Mouse (Mus musculus): ENCODE results near the gene Xiap. TPM values are rescaled to one million over a fixed set of nuclear protein-coding genes. Genes with fewer than 3 reads are reported as not detected.

Xiap gene
- polyA plus RNA-seq, 1 experiment: 46.3 TPM

DNA sequence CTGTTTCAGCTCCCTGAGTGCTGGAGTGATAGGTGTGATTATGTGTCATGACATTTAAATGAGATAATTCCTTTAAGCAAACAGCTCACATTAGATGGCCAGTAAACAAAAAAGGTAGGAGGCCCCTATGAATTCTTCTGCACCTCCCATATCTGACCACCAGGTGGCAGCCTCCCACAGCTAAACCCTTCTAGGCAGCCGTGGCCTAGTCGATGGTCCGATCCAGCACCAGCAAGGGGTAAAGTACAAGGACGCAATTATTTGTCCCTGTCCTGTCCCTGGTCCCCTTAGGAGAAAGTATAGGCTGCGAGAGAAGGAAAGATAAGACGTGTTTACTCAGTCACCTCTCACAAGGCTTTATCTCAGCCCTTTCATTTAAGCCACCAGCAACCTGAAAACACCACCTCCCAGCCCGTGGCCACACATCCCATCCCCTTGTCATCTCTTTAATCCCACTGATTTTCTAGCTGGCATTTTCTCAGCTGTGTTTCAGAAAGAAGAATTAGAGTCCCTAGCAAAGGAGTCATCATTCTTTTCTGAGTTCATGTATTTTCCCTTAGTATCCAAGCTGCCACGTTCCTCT lies 26.3 kb upstream of the Xiap start:
- no peaks in the 10 kb centered on the region for H3K27me3 ChIP-seq (ENCODE audit: control insufficient read depth, insufficient read depth, low read length)
- H3K27ac ChIP-seq (ENCODE audit: insufficient read depth, low read length): no peak overlapping the region
- H3K4me1 ChIP-seq (ENCODE audit: control insufficient read depth, insufficient read depth, low read length): no peaks in the 10 kb centered on the region
- WGBS: 23% methylated on average over 8 of the region's 8 CpGs
- no peak overlapping the region for H3K4me3 ChIP-seq (replicated peaks; ENCODE audit: insufficient read depth, low read depth, low read length)
- peak; percentile 58 to 79 for DNase-seq
- TF ChIP-seq POLR2A (IDR thresholded peaks at IDR 0.05; ENCODE audit: borderline replicate concordance, insufficient read depth, low read length): no peak
- peak; percentile 73 for TF ChIP-seq CTCF (IDR thresholded peaks at IDR 0.05; ENCODE audit: borderline replicate concordance, insufficient read depth, low read depth, low read length)

- 75% methylated on average over 7 of the region's 7 CpGs for whole genome bisulfite sequencing
- Histone ChIP-seq H3K4me3 (replicated peaks; ENCODE audit: insufficient read depth, low read depth, low read length) (no peak overlapping the region), H3K4me1 (ENCODE audit: control insufficient read depth, insufficient read depth, low read length) (no peaks in the 10 kb centered on the region), H3K27ac (ENCODE audit: insufficient read depth, low read length) (no peak overlapping the region), H3K27me3 (ENCODE audit: control insufficient read depth, insufficient read depth, low read length) (no peaks in the 10 kb centered on the region)
- no peak for TF ChIP-seq POLR2A (IDR thresholded peaks at IDR 0.05; ENCODE audit: borderline replicate concordance, insufficient read depth, low read length)
- TF ChIP-seq CTCF (IDR thresholded peaks at IDR 0.05; ENCODE audit: borderline replicate concordance, insufficient read depth, low read depth, low read length): no peak
- DNase-seq: no peak
These were observed 25.6 kb upstream of the Xiap start for GRCm38 (mm10) chrX:42033911-42034310.

GRCm38 (mm10) chrX:42039481-42039880 lies 20.0 kb upstream of the Xiap start:
- no peaks in the 10 kb centered on the region for H3K27me3 ChIP-seq (ENCODE audit: control insufficient read depth, insufficient read depth, low read length)
- no peak overlapping the region for H3K4me3 ChIP-seq (replicated peaks; ENCODE audit: insufficient read depth, low read depth, low read length)
- 69% methylated on average over 4 of the region's 6 CpGs for WGBS
- H3K4me1 ChIP-seq (ENCODE audit: control insufficient read depth, insufficient read depth, low read length): no peaks in the 10 kb centered on the region
- H3K27ac ChIP-seq (ENCODE audit: insufficient read depth, low read length): no peak overlapping the region
- no peak for DNase-seq
- no peak for TF ChIP-seq POLR2A (IDR thresholded peaks at IDR 0.05; ENCODE audit: borderline replicate concordance, insufficient read depth, low read length)
- TF ChIP-seq CTCF (IDR thresholded peaks at IDR 0.05; ENCODE audit: borderline replicate concordance, insufficient read depth, low read depth, low read length): no peak

DNA sequence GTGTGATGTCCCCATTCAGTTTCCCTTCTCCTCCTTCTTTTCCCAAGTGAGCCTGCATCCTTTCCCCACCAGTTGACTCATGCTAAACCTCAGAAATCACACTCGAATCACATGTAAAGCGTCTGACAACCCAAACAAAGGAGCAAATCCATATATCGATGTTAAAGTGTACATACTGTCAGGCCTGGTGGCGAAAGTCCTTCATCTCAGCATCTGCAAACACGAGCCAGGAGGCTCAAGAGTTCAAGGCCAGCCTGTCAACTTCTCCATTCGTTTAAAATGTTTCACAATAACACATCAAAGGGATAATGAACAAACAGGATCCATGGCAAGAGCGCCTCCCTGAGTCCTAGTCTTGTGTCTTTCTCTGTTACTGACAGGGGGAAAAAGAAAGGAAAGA lies 14.5 kb upstream of the Xiap start:
- TF ChIP-seq POLR2A (IDR thresholded peaks at IDR 0.05; ENCODE audit: borderline replicate concordance, insufficient read depth, low read length): no peak
- no peak for TF ChIP-seq CTCF (IDR thresholded peaks at IDR 0.05; ENCODE audit: borderline replicate concordance, insufficient read depth, low read depth, low read length)
- no peaks in the 10 kb centered on the region for H3K4me1 ChIP-seq (ENCODE audit: control insufficient read depth, insufficient read depth, low read length)
- H3K27me3 ChIP-seq (ENCODE audit: control insufficient read depth, insufficient read depth, low read length): no peaks in the 10 kb centered on the region
- WGBS: 86% methylated on average over 7 of the region's 7 CpGs
- no peak for DNase-seq
- H3K4me3 ChIP-seq (replicated peaks; ENCODE audit: insufficient read depth, low read depth, low read length): no peak overlapping the region
- no peak overlapping the region for H3K27ac ChIP-seq (ENCODE audit: insufficient read depth, low read length)

DNA sequence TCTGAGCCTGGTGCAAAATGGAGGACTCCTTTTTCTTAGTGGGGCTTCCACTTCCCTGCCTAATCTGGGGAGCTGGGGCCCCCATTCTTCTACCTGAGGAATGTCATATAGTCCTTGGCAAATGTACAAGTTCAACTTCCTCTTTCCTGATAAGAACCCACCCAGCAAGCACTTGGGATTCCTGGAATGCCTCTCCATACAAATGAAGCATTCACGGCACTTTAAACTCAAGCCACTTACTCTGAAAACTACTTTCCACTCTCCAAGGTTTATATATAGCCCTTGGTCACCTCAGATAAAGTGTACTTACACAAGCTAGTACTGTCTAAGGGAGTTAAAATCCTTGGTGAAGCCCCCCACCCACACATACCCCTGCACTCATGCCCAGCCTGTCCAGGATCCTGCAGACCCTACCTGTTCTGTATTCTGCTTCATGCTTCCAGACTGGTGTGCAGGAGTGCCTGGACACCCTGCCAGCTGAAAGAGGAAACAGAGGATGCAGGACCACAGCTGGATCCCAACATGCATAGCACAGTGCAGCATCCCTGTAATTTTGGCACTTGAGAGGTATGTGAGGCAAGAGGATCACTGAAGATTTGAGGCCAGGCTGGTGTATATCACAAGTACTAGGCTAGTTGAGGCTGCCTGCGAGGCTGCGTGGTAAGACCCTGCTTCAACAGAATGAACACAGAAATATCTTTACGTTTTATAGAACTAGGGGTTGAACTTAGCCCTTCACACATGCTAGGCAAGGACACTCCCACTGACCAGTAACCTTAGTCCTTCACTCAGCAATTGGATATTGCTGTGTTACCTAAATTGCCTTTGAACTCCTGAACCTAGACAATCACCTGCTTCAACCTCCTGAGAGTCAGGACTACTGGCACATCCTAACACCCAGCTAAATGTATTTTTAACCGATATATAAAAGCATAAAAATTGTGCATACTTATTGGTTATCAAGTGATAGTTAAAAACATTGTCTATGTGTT lies 8.5 kb upstream of the Xiap start:
- no peaks in the 10 kb centered on the region for H3K4me1 ChIP-seq (ENCODE audit: control insufficient read depth, insufficient read depth, low read length)
- TF ChIP-seq POLR2A (IDR thresholded peaks at IDR 0.05; ENCODE audit: borderline replicate concordance, insufficient read depth, low read length) (no peak), CTCF (IDR thresholded peaks at IDR 0.05; ENCODE audit: borderline replicate concordance, insufficient read depth, low read depth, low read length) (no peak)
- H3K27ac ChIP-seq (ENCODE audit: insufficient read depth, low read length): no peak overlapping the region

GRCm38 (mm10) chrX:42057012-42057411 lies 2.5 kb upstream of the Xiap start:
- Histone ChIP-seq H3K4me3 (replicated peaks; ENCODE audit: insufficient read depth, low read depth, low read length) (no peak overlapping the region), H3K27ac (ENCODE audit: insufficient read depth, low read length) (no peak overlapping the region), H3K4me1 (ENCODE audit: control insufficient read depth, insufficient read depth, low read length) (no peaks in the 10 kb centered on the region), H3K27me3 (ENCODE audit: control insufficient read depth, insufficient read depth, low read length) (no peaks in the 10 kb centered on the region)
- DNase-seq: no peak
- TF ChIP-seq CTCF (IDR thresholded peaks at IDR 0.05; ENCODE audit: borderline replicate concordance, insufficient read depth, low read depth, low read length) (no peak), POLR2A (IDR thresholded peaks at IDR 0.05; ENCODE audit: borderline replicate concordance, insufficient read depth, low read length) (no peak)
- WGBS: 68% methylated on average over 5 of the region's 5 CpGs

More for the DNA sequence above, 8.5 kb upstream of the Xiap start:
- 80% methylated on average over 5 of the region's 5 CpGs for WGBS
- H3K4me3 ChIP-seq (replicated peaks; ENCODE audit: insufficient read depth, low read depth, low read length): no peak overlapping the region
- no peak for DNase-seq
- H3K27me3 ChIP-seq (ENCODE audit: control insufficient read depth, insufficient read depth, low read length): no peaks in the 10 kb centered on the region

GRCm38 (mm10) chrX:42057873-42058272 lies 1.6 kb upstream of the Xiap start:
- TF ChIP-seq POLR2A (IDR thresholded peaks at IDR 0.05; ENCODE audit: borderline replicate concordance, insufficient read depth, low read length) (no peak), CTCF (IDR thresholded peaks at IDR 0.05; ENCODE audit: borderline replicate concordance, insufficient read depth, low read depth, low read length) (no peak)
- H3K4me1 ChIP-seq (ENCODE audit: control insufficient read depth, insufficient read depth, low read length): no peaks in the 10 kb centered on the region
- 88% methylated on average over 4 of the region's 4 CpGs for WGBS
- no peak overlapping the region for H3K4me3 ChIP-seq (replicated peaks; ENCODE audit: insufficient read depth, low read depth, low read length)
- no peaks in the 10 kb centered on the region for H3K27me3 ChIP-seq (ENCODE audit: control insufficient read depth, insufficient read depth, low read length)
- H3K27ac ChIP-seq (ENCODE audit: insufficient read depth, low read length): no peak overlapping the region
- no peak for DNase-seq
